Mouse (Mus musculus) layer of hippocampus, adult 8-10 months (tissue): ENCODE measurements around the gene Bloc1s3. TPM values are rescaled to one million over a fixed set of nuclear protein-coding genes. Genes with fewer than 3 reads are reported as not detected.

Experiments used
- DNase-seq, 2 experiments: peaks; one replicate each; pipeline ENCODE4 v3.0.0; 2022; ENCODE audit warnings: low spot score in 2 of 2
- total RNA-seq, 4 experiments: library from RNA; stranded (reverse); gene quantifications; 2 replicates each; pipeline ENCODE4 v1.2.4; 2022

The Bloc1s3 gene
- 1 to 10 TPM; 4.7 to 6.7 (median 5.9) TPM for total RNA-seq

DNA sequence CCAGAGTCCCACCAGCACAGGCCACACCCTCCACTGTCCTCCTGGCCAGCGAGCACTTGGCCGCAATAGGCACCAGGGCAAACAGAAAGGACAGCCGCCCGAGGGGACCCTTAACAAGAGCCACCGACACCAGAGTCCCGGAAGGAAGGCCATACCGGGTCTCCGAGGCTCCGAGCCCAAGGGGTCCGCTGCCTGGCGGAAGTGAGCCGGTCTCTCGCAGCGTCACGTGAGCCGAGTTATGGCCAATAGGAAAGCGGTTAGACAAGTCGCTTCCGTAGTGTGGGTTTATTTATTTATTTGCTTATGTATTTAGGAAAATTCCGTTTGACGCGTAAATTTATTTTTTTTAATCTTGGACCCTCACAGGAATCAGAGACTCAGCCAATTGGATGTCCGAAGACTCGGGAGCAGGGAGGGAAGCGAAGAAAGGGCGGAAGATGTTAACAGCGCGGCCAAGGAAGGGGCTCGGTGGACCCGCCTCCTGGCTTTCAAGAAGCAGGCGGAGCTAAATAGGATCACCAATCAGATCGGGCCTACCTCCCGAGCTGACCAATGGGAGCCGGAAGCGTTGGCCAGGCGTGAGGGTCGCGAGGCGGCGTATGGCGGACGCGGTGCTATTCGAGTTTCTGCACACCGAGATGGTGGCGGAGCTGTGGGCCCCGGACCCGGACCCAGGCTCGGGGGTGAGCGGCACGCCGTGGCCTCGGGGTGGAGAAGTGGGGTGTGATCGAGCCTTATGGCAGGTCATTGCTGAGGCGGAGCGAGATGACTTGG lies at the start of gene Bloc1s3, which contains the start of gene Trappc6a:
TSS of gene Bloc1s3 (minus strand) at position 218 of the 774 bp plus-strand sequence.
TSS of gene Trappc6a (plus strand) at position 246 of the 774 bp plus-strand sequence.
- peak; percentile 90 to 95 for DNase-seq

DNA sequence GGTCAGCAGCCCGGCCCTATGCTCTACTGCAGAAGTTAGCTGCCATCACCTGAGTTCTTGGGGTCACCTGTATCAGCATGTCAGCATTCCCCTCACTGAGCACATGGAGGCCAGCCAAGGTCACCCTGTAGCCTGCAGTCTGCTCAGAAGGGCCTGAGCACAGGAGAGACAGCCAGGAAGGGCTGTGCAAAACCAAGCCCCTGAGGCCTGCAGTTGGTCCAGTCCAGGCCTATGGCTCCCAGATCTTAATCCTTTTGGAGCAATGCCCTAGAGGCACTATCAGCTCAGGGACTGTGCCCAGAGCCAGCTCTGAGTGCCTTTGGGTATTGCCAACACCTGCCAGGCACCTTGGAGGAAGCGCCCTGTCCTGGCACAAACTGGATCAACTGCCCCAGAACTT lies 48.9 kb upstream of the Bloc1s3 start:
- DNase-seq, result no peak

DNA sequence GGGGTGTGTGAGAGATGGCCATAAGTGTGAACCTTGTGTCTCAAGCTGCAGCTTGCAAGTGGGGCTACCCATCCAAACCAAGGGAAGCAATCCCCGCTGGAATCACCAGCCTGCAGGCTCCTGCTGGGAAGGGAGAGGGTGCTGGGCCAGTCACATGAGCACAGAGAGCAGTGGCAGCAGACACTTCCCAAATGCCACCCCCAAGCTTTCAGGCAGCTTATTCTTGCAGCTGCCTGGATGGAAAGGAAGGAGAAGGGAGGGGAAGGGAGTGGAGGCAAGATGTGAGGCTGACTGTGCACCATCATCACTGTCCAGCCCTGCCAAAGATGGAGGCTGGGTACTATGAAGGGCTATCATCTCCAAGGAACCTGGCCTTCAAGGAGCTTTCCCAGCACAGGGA lies 46.0 kb upstream of the Bloc1s3 start:
- peak; percentile 39 to 51 for DNase-seq

DNA sequence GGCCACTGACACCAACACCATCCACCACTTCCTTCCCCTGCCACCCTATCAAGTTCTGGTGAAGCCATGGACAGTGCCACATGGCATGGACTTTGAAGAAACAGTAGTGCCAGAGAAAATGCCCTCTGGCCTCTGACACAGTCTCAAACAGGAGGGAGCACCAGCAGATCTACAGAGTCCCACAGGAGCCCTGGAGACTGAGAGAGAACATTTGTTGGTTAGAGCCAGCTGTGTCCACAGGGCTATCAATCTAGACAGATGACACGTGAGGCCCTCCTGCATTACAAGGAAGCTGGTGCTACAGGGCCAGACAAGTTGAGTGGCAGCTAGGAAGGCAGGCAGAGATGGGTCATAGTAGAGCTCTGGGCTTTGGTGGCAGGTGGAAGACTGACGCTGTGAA lies 44.3 kb upstream of the Bloc1s3 start:
- no peak for DNase-seq

DNA sequence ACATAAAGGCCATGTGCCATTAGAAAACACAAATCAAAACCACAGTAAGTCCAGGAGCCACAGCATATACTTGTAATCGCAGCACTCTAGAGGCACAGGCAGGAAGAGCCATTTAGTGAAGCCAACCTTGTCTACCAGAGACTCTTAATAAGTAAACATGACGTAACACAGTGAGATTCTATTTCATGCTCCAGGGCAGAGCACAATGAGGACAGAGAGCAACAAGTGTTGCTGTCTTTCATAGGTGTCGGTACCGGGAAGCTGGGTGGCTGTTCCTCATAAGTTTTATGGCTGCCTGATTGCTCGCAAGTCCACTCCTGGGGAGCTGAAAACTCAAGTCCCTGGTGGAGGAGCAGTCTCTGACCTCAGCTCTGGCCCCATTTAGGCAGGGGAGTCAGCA lies 43.5 kb upstream of the Bloc1s3 start:
- no peak for DNase-seq

DNA sequence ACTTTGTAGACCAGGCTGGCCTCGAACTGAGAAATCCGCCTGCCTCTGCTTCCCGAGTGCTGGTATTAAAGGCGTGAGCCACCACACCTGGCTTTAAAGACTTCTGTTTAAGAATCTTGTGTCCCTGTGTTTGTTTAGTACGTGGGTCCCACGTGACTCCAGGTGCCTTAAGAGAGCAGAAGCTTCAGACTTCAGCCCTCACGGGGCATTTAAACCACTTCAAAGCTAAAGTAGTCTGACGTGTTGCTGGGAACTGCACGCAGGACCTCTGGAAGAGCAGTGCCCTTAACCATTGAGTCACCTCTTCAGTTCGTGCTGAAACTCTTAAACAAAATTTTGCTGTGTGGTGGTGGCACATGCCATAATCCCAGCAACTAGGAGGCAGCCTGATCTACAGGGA lies 41.2 kb upstream of the Bloc1s3 start:
- DNase-seq, result no peak

DNA sequence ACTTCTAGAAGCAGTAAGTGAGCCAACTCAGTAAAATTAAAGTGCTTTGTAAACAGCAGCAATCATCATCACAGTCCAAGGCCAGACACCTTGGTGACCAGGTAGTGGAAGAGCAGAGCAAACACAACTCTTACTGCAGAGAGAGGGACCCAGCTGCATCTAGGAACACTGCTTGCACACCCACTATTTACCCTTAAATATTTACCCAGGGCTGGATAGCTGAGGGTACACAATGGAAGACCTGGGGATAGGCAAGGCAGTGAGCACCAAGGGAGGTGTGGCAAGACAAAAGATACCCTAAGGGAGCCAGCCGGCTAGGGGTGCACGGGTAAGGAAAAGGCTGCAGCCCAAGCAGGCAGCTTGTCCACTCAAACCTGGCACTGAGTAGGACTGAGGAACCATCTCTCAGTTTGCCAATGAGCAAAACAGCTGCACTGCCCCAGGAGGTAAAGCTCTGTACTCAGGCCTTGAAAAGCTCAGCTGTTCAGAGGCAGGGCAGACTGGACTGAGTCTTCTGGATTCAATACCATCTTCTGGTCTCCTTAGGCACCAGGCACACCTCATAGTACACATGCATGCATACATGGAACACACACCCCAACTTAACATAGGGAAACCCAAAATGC lies 39.3 kb upstream of the Bloc1s3 start:
- DNase-seq, result no peak

DNA sequence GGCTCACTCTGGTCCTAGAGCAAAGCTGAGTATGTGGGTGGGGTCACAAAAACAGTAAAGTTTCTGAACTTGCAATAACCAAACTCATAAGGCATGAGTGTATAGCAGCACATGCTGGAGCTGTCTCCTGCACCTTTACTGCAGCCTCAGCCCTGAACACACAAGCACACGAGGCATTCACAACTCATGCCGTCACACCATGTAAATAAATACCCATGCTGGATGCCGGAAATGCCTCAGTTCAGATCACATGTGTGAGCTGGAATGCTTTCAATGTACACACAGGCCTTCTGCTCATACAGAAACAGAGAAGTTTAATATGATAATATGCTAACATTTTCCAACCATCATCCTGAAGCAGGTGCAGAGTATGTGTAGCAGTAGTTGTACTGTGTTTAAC lies 37.8 kb upstream of the Bloc1s3 start:
- DNase-seq, result no peak

DNA sequence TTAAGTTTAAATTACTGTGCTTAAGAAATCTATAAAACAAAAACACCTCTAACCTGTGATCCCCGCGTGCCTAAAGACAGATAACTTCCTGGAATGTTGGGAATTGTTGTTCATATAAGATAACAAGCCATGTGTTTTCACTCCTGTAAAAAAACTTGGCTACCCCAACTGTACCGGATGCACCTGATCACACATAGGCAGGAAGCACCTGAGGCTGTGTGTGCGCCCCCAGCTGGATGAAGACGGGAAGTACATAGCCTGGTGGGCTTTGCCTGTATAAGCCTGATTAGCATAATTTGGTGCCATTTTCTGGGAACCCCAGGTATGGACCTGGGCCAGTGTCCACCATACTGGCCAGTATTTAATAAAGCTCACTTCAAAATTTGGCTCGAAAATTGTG lies 35.4 kb upstream of the Bloc1s3 start:
- DNase-seq, result no peak

DNA sequence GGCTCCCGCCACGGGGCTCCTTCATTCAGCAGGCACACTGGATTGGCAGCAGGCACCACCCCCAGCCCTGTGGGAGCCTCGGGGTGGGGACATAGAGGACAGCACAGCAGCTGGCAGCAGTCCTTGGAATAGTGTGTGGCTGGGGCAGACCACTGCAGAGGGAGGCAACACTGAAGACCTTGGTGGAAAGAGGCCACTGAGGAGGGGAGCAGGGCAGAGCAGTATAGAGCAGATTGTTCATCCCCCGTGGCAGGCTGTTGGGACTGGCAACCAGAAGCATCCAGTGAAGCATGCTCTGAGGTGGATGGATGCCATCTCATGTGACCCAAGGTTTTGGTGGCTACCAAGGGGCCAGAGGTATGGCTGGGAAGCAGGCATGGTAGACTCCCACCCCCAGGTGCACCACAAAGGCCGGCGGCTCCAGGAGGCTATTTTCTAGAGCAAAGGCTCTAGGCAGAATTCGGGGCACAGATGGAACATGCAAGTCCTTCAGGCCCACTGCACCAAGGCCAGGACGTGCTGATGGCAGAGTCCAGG lies 34.1 kb upstream of the Bloc1s3 start:
- DNase-seq, result no peak

DNA sequence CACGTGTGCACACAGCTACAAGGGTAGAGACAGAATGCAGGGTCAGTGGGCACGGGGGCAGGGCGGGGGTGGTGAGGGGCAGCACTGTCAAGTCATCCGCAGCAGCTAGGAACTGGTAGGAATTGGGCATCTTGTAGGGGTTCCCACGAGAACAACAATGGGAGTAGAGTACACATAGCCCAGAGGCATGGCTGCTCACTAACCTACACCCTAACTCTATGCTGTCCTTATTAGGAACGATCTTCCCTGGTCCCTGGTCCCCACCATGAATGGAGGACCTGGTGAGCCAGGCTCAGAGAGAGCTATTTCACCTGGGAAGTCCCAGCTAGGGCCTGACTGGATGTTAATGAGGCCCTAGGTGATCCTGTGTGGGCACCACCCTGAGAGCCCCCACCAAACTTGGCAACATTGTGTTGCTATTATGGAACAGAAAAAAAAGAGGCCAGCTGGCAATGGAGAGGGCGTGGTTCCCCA lies 33.6 kb upstream of the Bloc1s3 start:
- no peak for DNase-seq

DNA sequence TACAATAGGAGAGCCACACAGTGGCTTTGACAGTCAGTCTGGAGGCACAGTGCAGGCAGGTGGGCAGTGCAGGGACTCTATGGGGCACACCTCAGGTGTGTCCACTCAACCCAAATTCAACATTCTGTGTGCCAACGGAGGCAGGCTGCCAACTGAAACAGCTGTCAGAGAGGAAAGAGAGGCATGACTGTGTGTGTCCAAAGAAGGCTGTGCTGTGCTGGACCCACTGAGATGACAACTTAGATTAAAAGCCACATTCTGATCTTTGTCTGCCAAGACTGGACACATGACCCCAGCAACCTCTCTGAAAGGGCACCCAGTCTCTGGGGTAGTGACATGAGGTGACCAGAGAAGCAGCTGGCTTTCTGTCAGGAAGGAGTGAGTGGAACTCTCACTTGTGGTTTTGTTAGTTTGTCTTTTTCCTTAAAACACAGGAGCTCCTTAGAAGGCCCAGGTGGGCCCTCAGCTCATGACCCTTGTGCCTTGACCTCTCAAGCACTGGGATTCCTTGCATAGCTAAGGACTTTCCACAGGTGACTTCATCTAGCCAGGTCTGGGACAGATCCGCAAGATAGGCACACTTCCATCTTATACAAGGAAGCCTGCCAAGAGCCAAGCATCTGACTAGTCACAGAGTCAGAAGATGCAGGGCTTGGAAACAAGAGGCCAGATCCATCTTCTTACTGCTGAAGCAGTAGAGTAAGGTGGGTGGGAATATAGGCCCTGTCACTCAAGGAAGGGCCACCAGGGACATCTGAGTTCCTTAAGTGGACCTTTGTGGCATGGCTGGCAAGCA lies 32.8 kb upstream of the Bloc1s3 start:
- no peak for DNase-seq

DNA sequence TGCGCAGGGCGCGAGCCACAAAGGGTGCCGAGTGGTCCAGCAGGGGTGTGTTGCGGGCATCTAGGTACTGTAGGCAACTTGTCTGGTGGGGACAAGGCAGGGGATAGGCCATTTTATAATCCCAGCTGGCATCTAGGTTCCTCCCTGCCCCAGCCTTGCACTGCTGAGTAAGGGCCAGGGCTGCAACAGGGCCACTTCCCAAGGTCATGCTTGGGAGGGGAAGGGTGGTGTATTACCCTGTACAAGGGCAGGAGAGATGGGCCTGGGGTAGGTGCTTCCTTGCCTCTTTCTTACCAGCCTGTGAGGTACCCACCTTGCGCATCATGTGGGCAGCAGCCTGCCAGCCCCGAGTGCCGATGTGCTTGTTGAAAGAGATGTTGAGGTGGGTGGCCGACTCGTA lies 26.5 kb upstream of the Bloc1s3 start:
- no peak for DNase-seq

DNA sequence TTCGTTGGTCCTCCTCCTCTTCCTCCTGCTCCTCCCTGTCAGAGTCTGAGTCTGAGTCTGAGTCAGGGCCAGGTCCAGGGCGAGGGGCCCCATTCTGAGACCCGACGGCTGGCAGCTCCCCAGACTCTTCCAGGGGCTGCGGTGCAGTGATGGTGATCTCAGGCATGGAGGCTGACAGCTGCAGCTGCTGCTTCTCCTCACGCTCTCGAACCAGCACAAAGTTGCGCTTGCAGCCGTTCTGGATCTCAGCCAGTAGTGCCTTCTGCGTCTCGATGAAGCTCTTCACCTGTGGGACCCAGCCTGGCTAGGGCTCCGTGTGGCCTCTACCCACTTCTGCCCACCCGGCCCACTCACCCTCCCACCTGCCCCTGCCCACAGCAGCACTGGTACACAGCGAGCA lies 24.1 kb upstream of the Bloc1s3 start:
- no peak for DNase-seq

DNA sequence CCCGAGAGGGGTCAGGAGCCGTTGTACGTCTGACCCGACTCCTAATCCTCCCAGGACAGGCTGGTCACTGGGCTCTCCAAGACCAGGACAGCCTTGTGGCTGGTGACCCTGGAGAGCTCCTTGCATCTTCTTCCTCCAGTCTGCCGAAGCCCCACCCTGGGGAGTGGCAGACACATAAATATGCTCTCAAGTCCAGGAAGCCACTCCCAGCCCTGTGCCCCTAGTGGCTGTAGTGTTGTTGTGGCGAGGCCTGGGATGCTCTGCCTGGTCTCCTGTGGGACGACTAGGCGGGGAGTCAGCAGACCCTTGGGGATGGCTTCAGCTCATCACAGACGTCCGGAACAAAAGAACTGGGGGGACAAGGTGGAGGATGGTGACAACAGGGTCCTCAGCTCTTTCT lies 22.9 kb upstream of the Bloc1s3 start:
- DNase-seq, result no peak

DNA sequence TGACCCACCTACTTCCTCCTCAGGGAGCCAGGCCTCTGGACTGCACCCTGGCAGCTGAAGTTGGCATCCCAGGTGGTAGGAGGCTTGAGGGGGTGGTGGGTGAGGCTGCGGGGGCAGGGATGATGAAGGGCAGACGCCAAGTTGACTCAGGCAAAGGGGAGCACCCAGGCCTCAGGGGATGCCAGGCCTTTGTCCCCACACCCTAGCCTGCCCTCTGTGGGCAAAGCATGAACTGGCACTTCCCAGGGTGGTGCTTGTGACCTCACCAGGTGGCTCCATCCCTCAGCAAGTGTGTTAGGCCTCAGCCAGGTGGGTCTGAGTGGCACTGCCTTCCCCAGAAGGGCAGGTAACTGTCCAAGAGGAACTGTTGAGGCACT lies 16.9 kb upstream of the Bloc1s3 start:
- DNase-seq, result no peak

DNA sequence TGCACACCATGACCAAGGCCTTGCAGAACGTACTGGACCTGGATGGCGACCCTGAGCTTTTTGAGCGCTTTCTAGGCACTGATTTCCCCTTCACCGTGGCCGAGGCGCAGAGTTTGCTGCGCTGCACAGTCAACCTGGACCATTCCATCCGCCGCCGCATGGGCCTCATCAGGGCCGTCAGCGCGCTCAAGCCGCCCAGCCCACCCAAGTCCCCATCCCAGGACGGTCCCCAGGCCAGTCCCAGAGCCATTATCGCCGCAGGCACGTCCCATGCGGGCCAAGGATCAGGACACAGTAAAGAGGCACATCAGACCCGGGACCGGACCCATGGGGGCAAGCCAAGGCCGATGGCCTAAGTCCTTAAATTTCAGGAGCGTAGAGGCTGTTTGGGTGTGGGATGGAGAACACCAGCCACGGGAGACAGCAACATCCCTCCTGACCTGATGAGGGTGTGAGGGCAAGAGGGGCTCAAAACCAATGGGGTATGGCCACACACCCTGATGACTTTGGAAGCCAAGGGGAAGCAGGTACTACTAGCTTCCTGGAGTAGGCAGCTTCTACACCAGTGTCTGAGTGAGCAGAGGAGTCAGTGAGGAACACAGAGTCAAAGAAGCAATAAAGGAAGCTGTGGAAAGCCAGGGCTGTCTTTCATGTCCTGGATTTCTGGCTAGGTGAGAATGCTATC lies 16.4 kb upstream of the Bloc1s3 start:
- DNase-seq, result no peak

DNA sequence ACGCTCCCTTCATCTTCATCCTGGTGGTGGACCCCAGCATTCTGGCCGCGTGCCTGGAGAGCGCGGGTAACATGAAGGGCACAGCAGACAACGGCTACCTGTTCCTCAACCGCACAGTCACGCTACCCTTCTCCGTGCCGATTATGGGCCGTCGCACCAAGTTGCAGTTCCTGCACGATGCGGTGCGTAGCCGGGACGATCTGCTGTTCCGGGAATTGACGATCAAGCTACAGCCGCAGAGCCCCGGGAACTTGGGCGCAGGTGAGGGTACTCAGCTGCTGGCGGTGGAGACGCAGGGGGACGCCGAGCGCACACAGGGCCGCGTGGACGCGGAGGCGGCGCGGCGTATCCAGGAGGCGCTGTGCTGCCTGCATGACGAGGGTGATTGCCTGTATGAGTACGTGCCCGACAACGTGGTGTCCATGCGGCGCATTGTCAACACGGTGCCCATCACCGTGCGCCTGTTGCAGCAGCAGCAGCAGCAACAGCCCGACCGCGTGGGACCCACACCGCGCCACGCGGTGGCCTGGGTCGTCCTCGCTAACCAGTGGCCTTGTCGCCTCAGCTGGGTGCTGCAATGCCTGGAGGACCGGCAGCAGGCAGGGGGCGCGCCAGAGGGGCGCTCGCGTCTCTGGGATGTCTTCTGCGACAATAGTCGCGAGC lies 15.7 kb upstream of the Bloc1s3 start:
- peak in 1 of 2 experiments; percentile 61 for DNase-seq

DNA sequence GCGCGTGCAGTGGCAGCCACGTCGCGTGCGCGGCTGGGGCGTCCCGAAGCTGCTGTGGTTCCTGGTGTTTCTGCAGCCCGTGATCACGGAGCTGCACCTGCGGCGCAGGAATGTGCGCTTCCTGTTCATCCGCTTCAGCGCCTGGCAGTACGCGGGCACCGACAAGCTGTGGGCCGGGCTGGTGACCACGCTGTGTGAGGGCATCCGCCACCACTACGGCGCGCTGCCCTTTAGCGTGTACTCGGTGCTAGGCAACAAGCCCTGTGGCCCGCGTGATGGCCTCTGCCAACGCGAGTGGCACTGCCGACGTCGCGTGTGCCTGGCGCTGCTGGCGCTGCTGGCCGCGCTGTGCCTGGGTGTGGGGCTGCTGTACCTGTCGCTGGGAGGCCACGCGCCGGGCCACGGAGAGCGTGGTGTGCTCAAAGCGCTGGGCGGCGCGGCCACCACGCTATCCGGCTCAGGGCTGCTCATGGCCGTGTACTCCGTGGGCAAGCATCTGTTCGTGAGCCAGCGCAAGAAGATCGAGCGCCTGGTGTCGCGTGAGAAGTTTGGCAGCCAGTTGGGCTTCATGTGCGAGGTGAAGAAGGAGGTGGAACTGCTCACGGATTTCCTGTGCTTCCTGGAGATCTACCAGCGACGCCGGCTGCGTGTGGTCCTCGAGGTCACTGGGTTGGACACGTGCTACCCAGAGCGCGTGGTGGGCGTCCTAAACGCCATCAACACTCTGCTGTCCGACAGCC lies 15.0 kb upstream of the Bloc1s3 start:
- DNase-seq, result no peak

DNA sequence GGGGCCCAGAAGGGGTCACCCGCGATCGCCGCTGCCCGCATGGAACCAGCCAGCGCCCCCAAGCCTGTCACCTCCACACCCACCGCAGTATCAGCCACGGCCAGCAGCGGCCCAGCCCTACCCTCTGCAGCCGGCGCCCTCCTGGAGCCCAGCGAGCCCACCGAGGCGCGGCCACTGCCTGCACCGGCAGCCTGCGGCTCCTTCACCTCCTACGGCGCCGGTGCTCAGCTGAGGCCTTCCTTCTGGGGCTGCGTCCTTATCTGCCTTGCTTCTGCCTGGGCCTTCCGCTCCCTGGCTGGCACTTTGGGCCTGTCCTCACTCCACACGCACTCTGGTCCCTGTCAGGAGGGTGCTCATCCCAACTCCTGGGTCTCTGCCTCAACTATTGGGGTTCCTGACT lies 11.9 kb upstream of the Bloc1s3 start:
- no peak for DNase-seq
